Mouse (Mus musculus) erythroblast, adult 5-6 weeks (primary cell): ENCODE results near the gene Fgfr2. TPM values are rescaled to one million over a fixed set of nuclear protein-coding genes. Genes with fewer than 3 reads are reported as not detected.
A peak's percentile ranks its signal among the peaks of the same experiment; 100 is the strongest.

Source experiments
- ATAC-seq: replicated peaks from 2 replicates; pipeline ENCODE4 v1.8.0; 2016; ENCODE audit warnings: moderate number of reproducible peaks, mild to moderate bottlenecking, moderate TSS enrichment, inconsistent platforms; ENCODE audit not compliant: poor library complexity, low FRiP score, severe bottlenecking
- total RNA-seq, 2 experiments: library from RNA; stranded (forward) in 1 of 2; stranded (reverse) in 1 of 2; fragments of 150-400 nt in 1 of 2; fragments of 200-764, 138-1000 nt in 1 of 2; gene quantifications; 2 replicates each; pipeline versions ENCODE4 v1.2.3 to v1.2.4; 2015 to 2017; ENCODE audit warnings: low replicate concordance in 2 of 2

Fgfr2 gene
- total RNA-seq, 2 experiments from 2014 or later = 4.8 TPM; not detected in 1

DNA sequence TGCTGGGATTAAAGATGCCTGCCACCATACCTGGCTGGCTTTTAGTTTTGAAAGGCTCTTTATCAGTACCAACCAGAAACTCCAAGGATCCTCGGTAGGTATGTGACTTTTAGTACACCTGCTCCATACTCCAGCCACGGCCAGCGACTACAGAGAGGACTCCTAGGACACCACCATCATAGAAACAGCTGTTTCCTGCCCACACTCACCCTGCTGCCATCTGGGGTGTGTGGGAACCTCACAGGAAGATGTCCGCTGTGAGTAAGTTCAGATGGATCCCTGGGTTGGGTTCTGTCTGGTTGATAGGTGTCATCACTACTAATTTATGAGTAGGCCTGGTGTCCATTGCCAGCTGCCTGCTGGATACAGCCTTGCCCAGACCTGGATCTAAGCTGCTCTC is 424.4 kb downstream of the Fgfr2 start:
- ATAC-seq = no peak

- ATAC-seq = no peak
Measured at GRCm38 (mm10) chr7:132697258-132697796, 425.8 kb downstream of the Fgfr2 start.

GRCm38 (mm10) chr7:132693561-132693960 is 429.6 kb downstream of the Fgfr2 start:
- no peak for ATAC-seq

- no peak for ATAC-seq
Measured at GRCm38 (mm10) chr7:132692719-132693118, 430.4 kb downstream of the Fgfr2 start.

DNA sequence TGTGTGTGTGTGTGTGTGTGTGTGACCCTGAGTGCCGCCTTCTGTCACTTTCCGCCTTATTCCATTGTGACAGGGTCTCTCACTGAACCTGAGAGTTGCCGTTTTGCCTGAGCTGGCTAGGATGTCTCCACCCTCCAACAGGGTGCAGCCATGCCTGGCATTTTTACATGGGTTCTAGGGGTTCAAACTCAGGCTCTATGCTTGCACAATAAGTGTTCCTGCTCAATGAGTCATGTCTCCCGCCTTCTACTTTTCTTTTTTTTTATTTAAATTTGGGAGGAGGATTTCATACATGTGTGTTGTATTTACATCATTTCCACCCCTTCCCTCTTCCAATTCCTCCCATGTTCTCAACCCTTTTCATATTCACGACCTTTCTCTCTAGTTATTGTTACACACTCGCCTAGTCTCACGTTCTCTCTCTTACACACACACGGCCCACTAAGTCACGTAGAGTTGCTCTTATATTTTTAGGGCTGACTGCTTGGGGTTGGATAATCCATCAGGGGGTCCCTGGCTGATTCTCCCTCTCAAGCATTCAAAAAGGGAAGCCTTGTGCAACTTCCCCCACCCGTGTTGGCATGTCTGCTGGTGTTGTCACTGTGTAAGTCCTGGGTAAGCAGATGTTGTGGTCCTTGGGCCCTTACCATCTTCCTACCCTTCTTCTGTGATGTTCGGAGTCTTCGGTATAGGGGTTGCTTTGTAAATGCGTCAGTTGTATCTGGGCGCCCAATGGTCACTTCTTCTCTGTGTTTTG is 432.3 kb downstream of the Fgfr2 start:
- no peak for ATAC-seq

DNA sequence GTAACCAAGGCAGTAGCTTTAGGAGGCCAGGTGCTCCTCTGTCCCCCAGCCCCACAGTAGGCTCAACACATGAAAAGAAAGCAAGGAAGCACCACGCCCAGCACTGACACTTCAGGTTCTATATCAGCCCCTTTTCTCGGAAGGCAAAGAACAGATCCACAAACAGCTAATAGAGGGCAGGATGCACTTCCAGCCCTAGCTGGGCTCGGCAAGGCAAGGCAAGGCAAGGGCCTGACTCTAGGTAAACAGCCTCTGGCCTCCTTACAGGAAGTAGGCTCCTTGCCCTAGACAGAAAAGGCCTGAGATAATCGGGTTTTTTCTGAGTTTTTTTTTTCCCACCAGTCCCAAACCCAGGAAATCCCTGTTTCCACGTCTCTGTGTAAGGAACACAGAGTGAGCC is 433.4 kb downstream of the Fgfr2 start:
- ATAC-seq = no peak

- no peak for ATAC-seq
Measured at GRCm38 (mm10) chr7:132688721-132689120, 434.4 kb downstream of the Fgfr2 start.

DNA sequence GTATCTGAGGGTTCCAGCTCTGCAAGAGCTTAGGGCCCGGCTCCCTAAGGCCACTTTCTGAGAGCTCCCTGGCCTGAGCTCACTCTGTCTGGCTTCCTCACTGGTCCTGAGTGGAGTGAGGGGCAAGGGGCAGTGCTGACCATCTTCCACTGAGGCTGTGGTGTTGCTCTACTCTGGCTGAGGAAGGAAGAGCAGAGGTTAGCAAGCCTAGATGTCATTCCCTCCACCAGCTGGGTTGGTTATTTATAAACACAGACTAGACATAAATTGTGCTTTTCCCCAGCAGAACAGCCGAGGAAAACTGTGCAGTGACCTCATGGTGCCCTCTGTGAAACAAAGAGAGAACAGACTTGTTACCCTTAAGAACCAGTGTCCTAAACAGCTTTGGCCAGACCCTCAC is 435.3 kb downstream of the Fgfr2 start:
- no peak for ATAC-seq

DNA sequence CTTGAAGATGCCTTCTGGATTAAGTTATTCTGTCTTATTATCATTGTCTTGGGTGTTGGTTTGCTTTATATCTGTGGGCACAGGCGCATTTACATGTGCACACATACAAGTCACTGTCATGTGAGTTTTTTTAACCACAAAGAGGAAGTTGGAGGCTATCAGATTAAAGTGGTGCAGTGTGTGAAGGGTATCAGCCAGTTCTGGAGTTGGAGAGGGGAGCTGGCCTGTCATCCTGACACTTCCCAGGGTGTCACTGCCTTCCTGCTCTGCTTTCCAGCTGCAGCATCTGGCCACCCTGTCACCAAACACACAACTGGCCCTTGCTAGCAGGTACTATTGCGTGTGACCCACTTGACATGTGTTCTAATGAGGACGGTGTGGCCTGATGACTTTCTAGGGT is 436.6 kb downstream of the Fgfr2 start:
- ATAC-seq = no peak

GRCm38 (mm10) chr7:132683923-132684322 is 439.2 kb downstream of the Fgfr2 start:
- ATAC-seq = no peak

DNA sequence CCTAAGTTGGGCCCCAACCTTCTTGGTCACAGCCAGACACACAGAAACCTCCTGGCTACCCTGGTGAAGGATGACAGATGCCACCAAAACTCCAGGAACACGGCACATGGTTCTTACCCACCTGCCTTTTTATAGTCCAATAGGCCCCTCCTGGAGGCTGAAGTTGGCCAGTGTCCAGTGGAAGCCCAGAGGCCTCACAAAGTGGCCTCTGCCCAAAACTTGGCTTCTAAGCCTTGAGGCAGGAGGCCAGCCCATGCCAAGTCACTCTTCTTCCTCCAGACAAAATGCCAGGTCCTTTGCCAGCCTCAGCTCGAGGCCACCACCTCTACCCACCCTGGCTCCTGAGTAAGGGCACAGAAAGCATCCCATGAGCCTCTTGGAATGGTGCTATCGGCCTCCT is 440.2 kb downstream of the Fgfr2 start:
- no peak for ATAC-seq

- ATAC-seq = no peak
Measured at GRCm38 (mm10) chr7:132682336-132682735, 440.8 kb downstream of the Fgfr2 start.

DNA sequence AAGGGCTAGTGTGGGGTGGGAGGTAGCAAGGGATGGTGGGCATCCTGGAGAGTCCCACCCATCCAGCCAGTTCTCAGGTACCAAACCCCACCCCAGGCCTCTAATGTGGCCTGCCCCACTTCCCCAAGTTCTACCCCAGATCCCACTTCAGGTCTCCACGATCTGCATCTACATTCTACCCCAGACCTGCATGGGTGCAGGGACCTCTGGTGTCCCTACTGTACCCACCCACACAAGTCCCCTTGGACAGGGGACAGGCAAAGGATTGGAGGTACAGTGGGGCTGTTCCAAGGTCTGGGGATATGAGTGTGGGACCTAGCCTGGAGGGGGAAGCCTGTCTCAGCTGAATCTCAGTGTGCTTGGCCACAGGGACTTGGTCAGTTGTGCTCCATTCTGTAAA is 441.3 kb downstream of the Fgfr2 start:
- no peak for ATAC-seq

DNA sequence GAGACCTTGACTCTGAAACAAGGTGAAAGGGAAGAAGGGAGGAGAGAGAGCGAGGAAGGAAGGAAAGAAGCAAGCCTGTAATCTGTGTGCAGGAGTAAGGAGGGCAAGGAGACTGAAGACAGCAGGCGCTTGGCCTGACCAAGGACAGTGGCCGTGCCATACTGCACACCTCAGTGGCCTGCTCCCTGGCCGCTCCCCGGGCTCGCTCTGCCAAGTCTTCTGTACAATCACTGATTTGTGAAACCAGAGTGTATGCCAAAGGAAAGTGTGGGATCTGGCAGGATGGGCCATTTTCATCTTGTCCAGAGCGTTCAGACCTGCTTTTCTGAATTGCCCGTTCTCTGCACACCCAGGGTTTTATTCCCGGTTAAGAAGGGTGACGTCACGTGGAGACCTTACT is 441.9 kb downstream of the Fgfr2 start:
- ATAC-seq = no peak

DNA sequence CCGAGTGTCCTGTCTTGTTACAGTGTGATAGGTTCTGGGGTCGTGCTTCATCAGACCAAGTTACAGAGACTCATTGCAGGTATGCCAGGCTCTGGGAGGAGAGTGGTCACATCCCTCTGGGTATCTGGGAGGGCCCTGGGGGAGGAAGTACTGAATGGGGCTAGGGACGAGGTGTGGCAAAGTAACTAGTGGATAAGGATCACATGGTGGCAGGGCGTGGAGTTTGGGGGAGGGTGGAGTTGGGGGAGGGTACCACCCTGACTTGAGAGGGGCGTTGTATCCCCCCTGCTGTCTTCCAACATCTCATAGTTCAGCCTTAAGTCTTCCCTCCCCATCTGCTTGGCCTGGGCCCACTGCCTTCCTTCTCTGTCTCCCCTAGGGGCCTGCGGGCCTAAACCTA is 443.6 kb downstream of the Fgfr2 start:
- ATAC-seq = no peak

GRCm38 (mm10) chr7:132679117-132679516 is 444.0 kb downstream of the Fgfr2 start:
- no peak for ATAC-seq

GRCm38 (mm10) chr7:132675922-132676321 is 447.2 kb downstream of the Fgfr2 start:
- no peak for ATAC-seq

- ATAC-seq = 0 out of 2 replicates have a peak, but pooled peaks have one; percentile 14
Measured at GRCm38 (mm10) chr7:132673931-132674755, 449.0 kb downstream of the Fgfr2 start.

DNA sequence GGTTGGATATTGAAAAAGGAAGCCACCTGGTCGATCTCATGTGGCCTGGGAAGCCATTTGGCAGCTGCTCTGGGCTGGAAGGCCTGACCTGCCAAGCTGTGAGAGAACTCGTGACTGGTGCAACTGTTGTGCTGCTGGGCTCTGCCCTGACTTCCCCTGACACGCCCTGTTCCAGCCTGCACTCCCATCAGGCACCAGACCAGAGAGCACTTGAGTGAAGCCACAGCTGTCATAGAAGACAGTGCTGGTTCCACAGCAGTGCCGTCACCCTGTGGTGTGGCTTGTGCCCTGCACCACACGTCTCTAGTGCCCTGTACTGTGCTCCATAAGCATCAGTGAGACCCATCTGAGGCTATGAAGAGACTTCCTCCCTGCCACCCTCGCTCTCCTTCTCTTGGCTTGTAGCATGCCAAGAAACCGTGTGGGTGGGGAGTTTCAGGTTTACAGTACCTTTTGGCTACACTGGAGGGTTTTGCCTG is 450.6 kb downstream of the Fgfr2 start:
- peak; percentile 41 for ATAC-seq

- ATAC-seq = no peak
Measured at GRCm38 (mm10) chr7:132670863-132671165, 452.3 kb downstream of the Fgfr2 start.
